Mouse (Mus musculus): ENCODE results near the gene Syap1. TPM values are rescaled to one million over a fixed set of nuclear protein-coding genes. Genes with fewer than 3 reads are reported as not detected.
"Not testable (repeated sequence)": the region's sequence is repeated elsewhere in the genome, so short reads cannot be mapped to it uniquely, and the experiment has no call there.

Gene Syap1
- 10 to 100 TPM; 23.6 to 27.1 TPM for total RNA-seq (2021)
- long read RNA-seq, experiment 1, transcript Syap1-201 (9 exons, 2,087 nt) = major isoform, 24 of 32 reads
- long read RNA-seq, experiment 1, partial matches to known transcripts = 1 of 32 reads
- long read RNA-seq, experiment 1, other reads (novel, unspliced or antisense) = 7 of 32 reads
- long read RNA-seq, experiment 2, transcript Syap1-201 (9 exons, 2,087 nt) = major isoform, 42 of 44 reads
- long read RNA-seq, experiment 2, partial matches to known transcripts = 0 of 44 reads
- long read RNA-seq, experiment 2, other reads (novel, unspliced or antisense) = 2 of 44 reads

- TF ChIP-seq CTCF (IDR thresholded peaks at IDR 0.05) = no peak
- peak; percentile 94 for DNase-seq
- intact Hi-C loops (cut with DNase I) = no loop called here
- peak within 1 kb of the TSS; percentile 94 for H3K27ac ChIP-seq
- peak within 1 kb of the TSS; percentile 91 for H3K4me3 ChIP-seq
These were observed at the start of gene Syap1 for GRCm38 (mm10) chrX:162887931-162888511. Syap1 (minus strand) TSS chrX:162888447.

DNA sequence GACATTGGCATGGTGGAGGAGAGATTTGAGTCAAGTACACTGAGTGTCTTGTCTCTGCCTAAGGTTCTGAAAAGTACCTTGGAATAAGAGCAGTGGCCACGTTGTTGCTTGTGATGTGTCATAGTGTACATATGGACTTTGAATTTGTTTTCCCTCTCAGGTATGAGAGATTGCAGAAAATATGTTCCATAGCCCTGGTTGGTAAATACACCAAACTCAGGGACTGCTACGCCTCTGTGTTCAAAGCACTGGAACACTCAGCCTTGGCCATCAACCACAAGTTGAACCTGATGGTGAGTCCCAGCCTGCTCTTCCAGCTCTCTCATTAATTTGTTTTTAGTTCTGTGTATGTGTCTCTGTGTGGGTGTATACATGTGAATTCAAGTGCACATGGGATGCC, 43.2 kb upstream of the Syap1 start:
- Histone ChIP-seq H3K27ac (no peak overlapping the region), H3K4me3 (no peak overlapping the region)
- no peak for DNase-seq
- intact Hi-C loops (cut with DNase I) = no loop called here
- TF ChIP-seq CTCF (IDR thresholded peaks at IDR 0.05) = no peak

GRCm38 (mm10) chrX:162921487-162922125, 33.4 kb upstream of the Syap1 start:
- H3K4me3 ChIP-seq = no peak overlapping the region
- intact Hi-C loops (cut with DNase I) = no loop called here
- DNase-seq = no peak
- TF ChIP-seq CTCF (IDR thresholded peaks at IDR 0.05) = no peak
- no peak overlapping the region for H3K27ac ChIP-seq

DNA sequence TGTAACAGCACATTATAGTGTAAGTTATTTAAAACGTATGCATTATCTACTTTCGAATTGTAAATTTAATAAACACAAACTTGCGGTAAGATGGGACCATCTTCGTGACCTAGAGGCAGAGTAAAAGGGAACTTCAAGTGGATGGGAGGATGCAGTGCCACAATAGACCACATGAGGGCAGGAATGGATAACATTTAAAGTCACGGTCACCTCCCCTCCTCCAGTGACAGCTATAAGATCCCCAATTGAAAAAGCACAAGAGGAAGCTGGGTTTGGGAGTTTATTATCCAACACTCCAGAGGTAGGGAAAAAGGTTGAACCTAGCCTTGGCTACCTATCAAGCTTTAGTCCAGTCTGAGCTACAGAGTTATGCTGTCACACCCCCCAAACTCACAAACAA, 27.4 kb upstream of the Syap1 start:
- DNase-seq = peak; percentile 49
- intact Hi-C loops (cut with DNase I) = loop anchor here (10.0 kb wide), 1 partner anchor 1149 kb away; no protein-coding TSS in a partner anchor

GRCm38 (mm10) chrX:162913651-162914050, 25.4 kb upstream of the Syap1 start:
- no peak for TF ChIP-seq CTCF (IDR thresholded peaks at IDR 0.05)
- intact Hi-C loops (cut with DNase I) = loop anchor here (10.0 kb wide), 1 partner anchor 1151 kb away; no protein-coding TSS in a partner anchor

More for the DNA sequence above, 27.4 kb upstream of the Syap1 start:
- TF ChIP-seq CTCF (IDR thresholded peaks at IDR 0.05) = peak; percentile 69
- no peak overlapping the region for H3K4me3 ChIP-seq
- no peak overlapping the region for H3K27ac ChIP-seq

DNA sequence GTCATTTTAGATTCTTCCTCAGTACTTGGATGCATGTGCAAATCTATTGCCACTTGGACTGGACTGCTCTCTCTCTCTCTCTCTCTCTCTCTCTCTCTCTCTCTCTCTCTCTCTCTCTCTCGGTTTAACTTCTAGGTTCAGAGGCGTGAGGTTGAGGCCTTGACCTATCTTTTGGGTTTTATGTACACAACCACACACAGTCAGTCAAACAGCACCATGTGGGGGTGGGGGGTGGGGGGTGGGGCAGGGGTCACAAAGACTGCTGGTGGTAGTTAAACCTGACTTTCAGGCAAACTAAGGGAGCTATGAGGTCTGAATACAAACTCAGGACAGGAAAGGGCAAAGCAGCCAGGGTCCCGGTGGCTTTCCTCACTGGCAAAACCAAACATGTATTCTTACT, 19.3 kb upstream of the Syap1 start:
- DNase-seq = no peak
- Histone ChIP-seq H3K4me3 (no peak overlapping the region), H3K27ac (no peak overlapping the region)
- intact Hi-C loops (cut with DNase I) = no loop called here
- TF ChIP-seq CTCF (IDR thresholded peaks at IDR 0.05) = no peak

More at GRCm38 (mm10) chrX:162913651-162914050, 25.4 kb upstream of the Syap1 start:
- DNase-seq = no peak
- H3K27ac ChIP-seq = no peak overlapping the region
- no peak overlapping the region for H3K4me3 ChIP-seq

DNA sequence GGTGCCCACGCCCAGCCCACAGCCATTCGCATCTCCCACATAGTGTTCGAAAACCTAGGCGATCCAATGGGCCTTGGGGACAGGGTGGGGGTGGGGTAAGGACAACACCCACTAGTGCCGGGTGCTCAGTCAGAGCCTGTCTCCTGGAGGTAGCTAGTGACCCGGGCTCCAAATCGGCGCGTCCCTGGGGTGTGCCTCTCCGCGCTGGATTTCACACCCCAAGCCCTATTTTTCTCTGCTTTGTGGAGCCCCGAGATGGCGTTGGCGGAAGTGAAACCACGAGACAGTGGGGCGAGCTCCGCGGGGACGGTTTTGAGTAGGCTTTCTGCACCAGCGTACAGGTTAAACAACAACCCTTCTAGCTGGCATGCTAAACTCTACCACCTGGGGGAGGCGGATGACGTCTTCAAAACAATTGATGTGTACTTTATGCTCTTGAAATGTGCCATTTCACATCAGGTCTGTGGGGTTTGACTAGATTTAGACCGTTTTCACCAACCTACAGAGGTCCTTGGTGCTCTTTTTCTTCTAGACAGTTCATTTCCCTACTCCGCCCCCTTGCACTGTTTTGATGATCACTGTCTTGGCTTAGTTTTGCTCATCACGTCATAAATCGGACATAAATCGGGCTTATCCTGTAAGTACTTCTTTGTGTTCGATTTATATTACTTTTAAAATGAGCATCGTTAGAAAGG, 13.9 kb upstream of the Syap1 start:
- DNase-seq = peak; percentile 32
- peak overlapping the region; percentile 85 for H3K4me3 ChIP-seq
- TF ChIP-seq CTCF (IDR thresholded peaks at IDR 0.05) = no peak
- intact Hi-C loops (cut with DNase I) = no loop called here
- H3K27ac ChIP-seq = peak overlapping the region; percentile 82

DNA sequence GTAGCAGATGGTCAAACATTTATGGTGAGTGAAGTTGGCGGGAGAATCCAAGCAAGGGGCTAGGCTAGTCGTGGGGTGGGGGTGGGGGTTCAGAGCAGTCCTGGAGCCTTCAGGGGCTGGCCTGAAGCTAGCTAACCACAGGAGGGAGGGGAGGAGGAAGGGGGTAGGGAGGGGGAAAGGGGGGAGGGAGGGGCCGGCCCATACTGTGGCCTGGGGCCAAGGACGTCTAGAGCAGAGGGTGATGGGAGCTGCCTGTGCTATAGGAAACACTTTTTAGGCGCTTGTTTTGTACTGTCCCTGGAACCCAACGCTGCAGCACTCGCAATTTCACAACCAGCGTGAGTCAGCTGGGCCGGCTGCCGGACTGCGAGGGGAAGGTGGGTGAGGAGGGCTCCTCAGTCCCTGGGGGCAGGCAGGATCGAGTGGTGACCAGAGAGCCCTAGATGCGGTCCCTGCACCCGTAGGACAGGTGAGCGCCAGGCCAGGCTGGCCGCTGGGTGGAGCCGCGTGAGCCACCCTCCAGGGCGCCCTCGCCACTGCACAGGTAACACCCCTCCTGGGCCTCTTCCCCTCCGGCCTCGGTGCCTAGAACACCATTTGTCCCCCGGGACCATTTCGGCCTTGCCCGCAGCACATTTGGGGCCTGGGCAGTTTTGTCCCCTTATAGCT, 13.3 kb upstream of the Syap1 start:
- no peak for TF ChIP-seq CTCF (IDR thresholded peaks at IDR 0.05)
- intact Hi-C loops (cut with DNase I) = no loop called here
- Histone ChIP-seq H3K4me3 (peak overlapping the region; percentile 85), H3K27ac (peak overlapping the region; percentile 82)
- peak; percentile 59 for DNase-seq

DNA sequence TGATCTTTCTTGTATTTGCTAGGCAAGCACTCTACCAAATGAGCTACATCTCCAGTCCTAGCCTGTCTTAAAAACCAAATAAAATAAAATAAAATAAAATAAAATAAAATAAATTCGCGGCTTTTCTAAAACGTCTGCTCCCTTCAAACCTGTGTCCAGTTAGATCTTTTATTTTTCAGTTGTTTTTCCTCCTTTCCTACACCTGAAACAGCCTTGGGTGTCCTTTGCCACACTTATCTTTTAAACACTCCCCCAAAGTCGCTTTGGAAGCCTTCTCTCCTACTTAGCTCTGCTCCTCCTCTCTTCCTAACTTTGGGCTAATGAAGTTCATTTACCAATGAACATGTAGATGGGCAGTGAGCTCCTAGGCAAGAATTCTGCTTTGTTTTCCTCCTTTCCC, 12.7 kb upstream of the Syap1 start, which contains the start of gene Ctps2:
Gene Ctps2 (plus strand): TSS at position 301 of the 400 bp plus-strand sequence.
- Histone ChIP-seq H3K4me3 (peak within 1 kb of the TSS; percentile 85), H3K27ac (peak within 1 kb of the TSS; percentile 82)
- intact Hi-C loops (cut with DNase I) = no loop called here
- no peak for DNase-seq
- TF ChIP-seq CTCF (IDR thresholded peaks at IDR 0.05) = no peak

- H3K27ac ChIP-seq = peak overlapping the region; percentile 65; the same call in 1 of the 2 replicates
- intact Hi-C loops (cut with DNase I); DNase-seq: not testable (repeated sequence)
- H3K4me3 ChIP-seq = peak overlapping the region; percentile 50
These were observed 452 bp upstream of the Syap1 start for GRCm38 (mm10) chrX:162888575-162889223.

DNA sequence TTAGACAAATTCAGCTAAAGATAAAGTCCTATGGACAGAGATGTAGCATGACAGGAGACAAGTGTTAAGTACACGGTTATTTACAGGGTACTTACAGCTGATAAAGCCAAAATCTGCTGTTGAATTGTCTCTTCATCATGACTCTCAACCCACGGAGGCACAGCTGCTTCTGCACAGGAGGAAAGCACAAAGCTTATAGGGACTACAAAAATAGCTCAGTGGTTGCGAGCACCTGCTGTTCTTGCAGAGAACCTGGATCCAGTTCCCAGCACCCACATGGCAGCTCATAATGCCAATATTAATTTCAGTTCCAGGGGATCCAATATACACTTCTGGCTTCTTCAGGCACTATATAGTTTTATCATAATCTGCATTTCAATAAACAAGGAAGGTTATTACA, 10.0 kb downstream of the Syap1 start:
- intact Hi-C loops (cut with DNase I) = loop anchor here (10.0 kb wide), 1 partner anchor 153 kb away; no protein-coding TSS in a partner anchor
- no peak for DNase-seq
- TF ChIP-seq CTCF (IDR thresholded peaks at IDR 0.05) = no peak

More for the DNA sequence above, 10.0 kb downstream of the Syap1 start:
- H3K27ac ChIP-seq = no peak overlapping the region
- H3K4me3 ChIP-seq = no peak overlapping the region
